Mouse (Mus musculus): ENCODE results near the gene Polr1d.
A peak's percentile ranks its signal among the peaks of the same experiment; 100 is the strongest.

The Polr1d gene

DNA sequence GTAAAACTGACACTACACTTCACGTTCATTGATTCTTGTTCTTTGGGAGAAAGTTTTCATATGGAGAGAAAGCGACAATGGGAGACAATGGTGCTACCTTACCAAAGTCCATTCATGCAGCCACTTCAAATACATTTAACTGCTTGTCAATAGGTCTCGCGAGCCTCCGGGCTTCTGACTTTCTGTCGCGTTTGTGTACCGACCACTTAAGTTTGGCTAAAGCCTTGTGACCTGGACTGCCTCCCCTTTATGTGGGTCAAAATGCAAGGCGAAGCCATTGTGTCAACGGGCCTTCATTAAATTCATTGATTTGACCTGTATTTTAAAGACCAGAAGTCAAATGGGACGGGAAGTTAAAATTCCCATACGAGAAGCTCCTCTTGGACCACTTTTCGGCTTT, 59.1 kb downstream of the Polr1d start:
- DNase-seq (ENCODE audit: low read depth, low spot score), result no peak

GRCm38 (mm10) chr5:147147340-147147739, 70.5 kb downstream of the Polr1d start:
- peak; percentile 1 for DNase-seq (ENCODE audit: low read depth, low spot score)

GRCm38 (mm10) chr5:147154806-147155371, 78.0 kb downstream of the Polr1d start:
- no peak for DNase-seq (ENCODE audit: low read depth, low spot score)

DNA sequence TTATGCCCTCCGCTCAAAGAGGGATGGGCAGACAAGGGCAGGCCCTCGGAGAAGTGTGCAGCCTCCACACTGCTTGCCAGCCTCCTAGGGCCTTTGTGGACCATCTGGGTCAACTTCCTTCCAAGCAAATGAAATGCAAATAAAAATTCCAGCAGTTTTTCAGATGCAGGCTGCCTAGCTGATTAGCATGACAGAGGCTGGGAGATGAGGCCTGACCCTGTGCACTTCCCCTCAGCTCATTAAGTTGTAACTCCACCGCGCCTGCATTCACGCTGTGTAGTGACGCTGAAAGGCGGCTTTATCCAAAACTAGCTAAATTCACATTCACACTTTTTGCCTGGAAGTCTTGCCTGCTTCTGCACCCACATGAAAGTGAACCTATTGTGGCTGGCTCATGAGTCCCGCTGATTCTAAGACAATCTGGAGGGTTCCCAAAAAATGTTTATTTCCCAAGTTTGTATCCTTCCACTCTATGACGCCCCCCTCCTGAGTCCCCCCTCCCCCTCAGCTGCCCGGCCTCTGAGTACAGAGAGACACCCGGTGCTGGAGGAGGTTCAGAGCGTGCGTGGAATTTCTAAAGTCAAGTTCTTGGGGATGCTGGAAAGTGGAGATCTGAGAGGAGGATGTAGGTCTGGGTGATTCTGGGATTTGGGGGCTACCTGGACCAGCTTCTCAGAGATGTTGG, 78.7 kb downstream of the Polr1d start:
- no peak for DNase-seq (ENCODE audit: low read depth, low spot score)

DNA sequence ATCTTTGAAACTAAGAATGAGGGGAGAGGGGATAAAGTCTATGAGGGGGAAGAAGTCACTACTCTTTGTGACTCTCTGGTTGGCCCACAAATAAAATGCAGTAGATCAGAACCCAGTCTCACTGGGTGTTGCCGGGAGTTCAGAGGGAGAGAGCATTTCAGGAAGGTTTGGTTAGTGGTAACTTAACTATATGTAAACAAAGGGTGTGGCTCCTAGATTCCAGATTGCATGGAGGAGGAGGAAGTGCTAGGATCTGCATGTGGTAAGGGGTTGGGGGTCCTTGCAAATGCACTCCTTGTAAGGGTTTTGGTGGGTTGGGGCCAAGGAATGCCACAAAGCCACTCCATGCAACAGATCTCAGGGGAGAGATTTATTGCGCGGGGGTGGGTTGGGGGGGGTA, 79.5 kb downstream of the Polr1d start:
- DNase-seq (ENCODE audit: low read depth, low spot score), result no peak

GRCm38 (mm10) chr5:147157441-147157840, 80.6 kb downstream of the Polr1d start:
- no peak for DNase-seq (ENCODE audit: low read depth, low spot score)

- DNase-seq (ENCODE audit: low read depth, low spot score), result no peak
These were observed 82.5 kb downstream of the Polr1d start for GRCm38 (mm10) chr5:147159320-147159719.

DNA sequence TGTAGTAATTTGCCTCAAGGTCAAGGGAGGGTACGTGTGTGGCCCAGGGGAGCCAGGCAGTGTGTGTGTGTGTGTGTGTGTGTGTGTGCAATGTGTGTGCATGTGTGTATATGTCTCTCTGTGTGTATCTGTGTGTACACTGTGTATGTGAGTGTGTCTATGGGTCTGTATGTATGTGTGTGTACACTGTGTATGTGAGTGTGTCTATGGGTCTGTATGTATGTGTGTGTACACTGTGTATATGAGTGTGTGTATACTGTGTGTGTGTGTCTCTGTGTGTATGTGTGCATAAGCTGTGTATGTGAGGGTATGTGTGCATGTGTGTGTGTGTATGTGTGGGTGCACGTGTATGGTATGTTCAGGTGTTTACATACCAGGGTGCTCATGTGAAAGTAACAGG, 82.9 kb downstream of the Polr1d start:
- DNase-seq (ENCODE audit: low read depth, low spot score), result no peak
